Mouse (Mus musculus) midbrain, embryonic 10.5 days (tissue): Measurements from ENCODE around the gene Gpatch8. TPM values are rescaled to one million over a fixed set of nuclear protein-coding genes. Genes with fewer than 3 reads are reported as not detected.

ENCODE experiments used
- DNase-seq: peaks from one replicate; pipeline ENCODE4 v3.0.0-alpha.2; 2017; ENCODE audit warnings: low spot score
- H3K27ac ChIP-seq: fragments of 300-500 bp; sonication (generic); replicated peaks from 2 replicates; pipeline ENCODE4 v1.5.1; 2016; ENCODE audit warnings: mild to moderate bottlenecking
- H3K27me3 ChIP-seq: fragments of 300-500 bp; sonication (generic); 2 replicates; pipeline ENCODE4 v1.6.1; 2016; ENCODE audit warnings: low read depth, mild to moderate bottlenecking; ENCODE audit not compliant: poor library complexity, severe bottlenecking
- H3K36me3 ChIP-seq: fragments of 300-500 bp; sonication (generic); 2 replicates; pipeline ENCODE4 v1.6.1; 2016; ENCODE audit warnings: mild to moderate bottlenecking, moderate library complexity
- H3K4me1 ChIP-seq: fragments of 300-500 bp; sonication (generic); 2 replicates; pipeline ENCODE4 v1.6.1; 2016
- H3K4me3 ChIP-seq: fragments of 300-500 bp; sonication (generic); 2 replicates; pipeline ENCODE4 v1.5.1; 2016; ENCODE audit warnings: mild to moderate bottlenecking, moderate library complexity
- H3K9me3 ChIP-seq: fragments of 300-500 bp; sonication (generic); replicated peaks from 2 replicates; pipeline ENCODE4 v1.6.1; 2016; ENCODE audit warnings: mild to moderate bottlenecking
- WGBS: fragments of 180-500 bp; shearing (Covaris S2); methylation state at CpG from one replicate; pipeline ENCODE4 v1.1.7; 2016; 5-methylcytosine and 5-hydroxymethylcytosine counted together
- polyA plus RNA-seq: library from polyadenylated mRNA; unstranded; fragments of >200 nt; fragmentation: Nextera tagmentation; extraction: Ambion mirVana; gene quantifications from 2 replicates; pipeline ENCODE4 v1.2.1, GENCODE M21; 2016

Gpatch8 gene
- polyA plus RNA-seq, 1 experiment from 2014 or later: 65.5 TPM

GRCm38 (mm10) chr11:102440255-102440654 is 115.9 kb downstream of the Gpatch8 start:
- Histone ChIP-seq H3K4me3 (no peak overlapping the region), H3K27me3 (peaks cover 58% of the 10 kb centered on the region), H3K4me1 (peaks cover 47% of the 10 kb centered on the region), H3K27ac (no peak overlapping the region), H3K36me3 (peaks cover 88% of the 10 kb centered on the region), H3K9me3 (no peaks in the 10 kb centered on the region)
- WGBS: 88% methylated on average over 8 of the region's 8 CpGs
- no peak for DNase-seq

DNA sequence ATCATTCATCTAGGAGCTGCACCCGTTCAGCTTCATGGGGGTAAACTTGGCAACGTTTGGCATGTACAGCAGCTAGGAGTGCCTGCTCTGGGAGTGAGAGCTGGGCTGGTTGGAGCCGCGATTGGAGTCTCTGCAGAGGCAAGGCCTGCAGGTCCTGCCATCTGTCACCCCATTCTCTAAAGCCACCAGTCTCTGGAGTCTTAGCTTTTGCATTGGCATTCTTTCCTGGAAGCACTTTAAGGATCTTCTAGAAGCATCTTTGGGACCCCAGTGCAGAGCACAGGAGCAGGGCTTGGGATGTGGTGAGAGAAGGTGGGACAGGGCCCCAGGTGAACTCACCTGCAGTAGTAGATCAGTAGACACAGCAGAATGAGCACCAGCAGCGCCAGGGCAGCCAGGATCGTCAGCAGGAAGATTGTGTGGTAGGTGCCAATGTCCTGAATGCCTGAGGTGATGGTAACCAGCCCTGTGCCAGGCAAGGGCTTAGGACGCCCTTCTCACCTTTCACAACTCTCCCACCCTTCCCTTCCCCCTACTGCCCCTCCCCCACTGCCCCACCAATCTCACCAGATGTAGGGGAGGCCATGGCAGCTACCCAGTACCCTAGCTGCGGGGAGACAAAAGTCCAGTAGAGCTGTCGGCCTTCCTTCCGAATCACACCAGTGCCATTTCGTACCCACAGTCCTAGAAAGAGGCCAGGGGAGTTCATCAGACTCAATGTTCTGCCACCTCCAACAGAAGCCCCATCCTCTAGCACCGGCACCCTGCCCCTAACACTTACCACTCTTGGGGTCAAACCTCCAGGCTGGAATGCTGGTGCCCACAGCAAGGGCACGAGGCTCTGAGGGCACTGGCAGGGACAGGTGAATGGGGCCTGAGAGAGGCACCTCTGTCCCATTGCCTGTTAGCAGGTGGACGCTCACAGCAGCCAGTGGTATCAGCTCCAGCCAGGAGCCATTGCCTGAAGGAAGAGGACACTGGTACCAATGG is 116.8 kb downstream of the Gpatch8 start:
- 79% methylated on average over 14 of the region's 14 CpGs for WGBS
- H3K4me3 ChIP-seq: no peak overlapping the region
- H3K36me3 ChIP-seq: peaks cover 95% of the 10 kb centered on the region
- H3K4me1 ChIP-seq: peaks cover 38% of the 10 kb centered on the region
- no peak overlapping the region for H3K27ac ChIP-seq
- H3K27me3 ChIP-seq: peaks cover 61% of the 10 kb centered on the region
- no peak for DNase-seq
- H3K9me3 ChIP-seq: no peaks in the 10 kb centered on the region

GRCm38 (mm10) chr11:102438212-102439092 is 117.7 kb downstream of the Gpatch8 start:
- peak; percentile 92 for DNase-seq
- 7% methylated on average over 77 of the region's 77 CpGs for WGBS
- peak overlapping the region; percentile 71 for H3K27ac ChIP-seq
- no peaks in the 10 kb centered on the region for H3K9me3 ChIP-seq
- peaks cover 88% of the 10 kb centered on the region for H3K36me3 ChIP-seq
- H3K4me3 ChIP-seq: peak overlapping the region; percentile 57
- peaks cover 61% of the 10 kb centered on the region for H3K27me3 ChIP-seq
- H3K4me1 ChIP-seq: peaks cover 32% of the 10 kb centered on the region

DNA sequence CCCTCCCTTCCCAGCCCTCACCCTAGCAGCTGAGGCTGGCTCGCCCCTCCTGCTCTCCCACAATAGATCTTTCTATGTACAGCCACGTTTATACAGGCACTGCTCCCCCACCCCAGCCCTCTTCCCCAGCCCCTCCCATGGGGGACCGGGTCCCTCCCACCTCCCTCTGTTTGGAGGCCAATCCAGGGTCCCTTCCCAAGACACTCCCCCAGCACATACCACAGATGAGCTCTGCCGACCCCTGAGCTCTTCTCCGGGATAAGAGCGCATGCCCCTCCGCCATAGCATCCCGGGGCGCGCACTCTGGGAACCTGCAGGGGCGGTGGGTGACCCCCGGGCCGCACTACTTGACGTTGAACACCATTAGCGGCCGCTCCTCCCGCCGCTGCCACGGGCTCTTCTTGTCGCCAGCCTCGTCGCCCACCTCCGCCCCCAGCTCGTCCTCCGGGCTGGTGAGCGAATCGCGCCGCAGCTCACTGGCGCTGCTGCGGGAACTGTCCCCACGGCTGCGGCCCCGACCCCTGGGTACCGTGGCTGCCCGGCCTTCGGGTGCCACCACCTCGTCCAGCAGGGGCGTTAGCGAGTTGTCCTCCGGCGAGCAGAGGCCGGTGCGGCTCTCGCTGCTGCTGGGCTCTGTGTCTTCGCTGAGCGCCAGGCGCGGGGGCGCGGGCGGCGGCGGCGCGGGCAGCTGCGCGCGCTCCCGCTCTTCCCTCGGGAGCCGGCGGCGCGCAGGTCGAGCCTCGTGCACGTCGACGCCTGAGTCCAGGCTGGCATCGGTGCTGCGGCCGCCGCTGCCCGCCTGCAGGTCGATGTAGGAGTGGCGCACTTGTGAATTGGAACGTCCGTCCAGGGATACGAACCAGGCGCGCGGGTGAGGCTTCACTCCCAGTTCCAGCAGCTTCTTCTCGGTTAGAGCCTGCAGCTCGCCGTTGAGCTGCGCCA is 118.8 kb downstream of the Gpatch8 start:
- Histone ChIP-seq H3K36me3 (peaks cover 83% of the 10 kb centered on the region), H3K4me3 (peak overlapping the region; percentile 57), H3K27ac (peak overlapping the region; percentile 71), H3K4me1 (peaks cover 39% of the 10 kb centered on the region), H3K9me3 (no peaks in the 10 kb centered on the region), H3K27me3 (peaks cover 61% of the 10 kb centered on the region)
- DNase-seq: peak; percentile 78
- WGBS: 2% methylated on average over 87 of the region's 87 CpGs

DNA sequence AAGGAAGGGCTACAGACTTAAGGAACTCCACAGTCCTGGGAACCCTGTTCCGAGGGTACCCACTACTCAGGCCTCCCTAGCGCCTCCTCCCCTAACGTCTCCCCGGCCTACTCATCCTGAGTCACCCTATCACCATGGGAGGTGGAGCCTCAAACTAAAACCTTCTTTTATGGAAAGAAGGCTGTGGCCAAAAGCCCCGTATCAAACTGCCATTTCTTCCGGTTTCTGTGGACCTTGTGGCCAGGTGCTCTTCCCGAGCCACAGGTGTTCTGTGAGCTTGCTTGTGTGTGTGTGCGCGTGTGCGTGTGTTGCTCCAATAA is 119.8 kb downstream of the Gpatch8 start:
- Histone ChIP-seq H3K27me3 (peaks cover 61% of the 10 kb centered on the region), H3K36me3 (peaks cover 74% of the 10 kb centered on the region), H3K4me1 (peaks cover 45% of the 10 kb centered on the region), H3K4me3 (peak overlapping the region; percentile 2; the same call in 1 of the 2 replicates), H3K27ac (no peak overlapping the region), H3K9me3 (no peaks in the 10 kb centered on the region)
- WGBS: 85% methylated on average over 10 of the region's 10 CpGs
- DNase-seq: no peak

- H3K4me3 ChIP-seq: peak overlapping the region; percentile 2; the same call in 1 of the 2 replicates
- 93% methylated on average over 18 of the region's 18 CpGs for WGBS
- H3K9me3 ChIP-seq: no peaks in the 10 kb centered on the region
- H3K27ac ChIP-seq: no peak overlapping the region
- peaks cover 58% of the 10 kb centered on the region for H3K27me3 ChIP-seq
- H3K4me1 ChIP-seq: peaks cover 49% of the 10 kb centered on the region
- no peak for DNase-seq
- H3K36me3 ChIP-seq: peaks cover 69% of the 10 kb centered on the region
Observed at GRCm38 (mm10) chr11:102435754-102436470, 120.3 kb downstream of the Gpatch8 start.

GRCm38 (mm10) chr11:102434816-102435705 is 121.1 kb downstream of the Gpatch8 start:
- Histone ChIP-seq H3K27ac (no peak overlapping the region), H3K4me1 (peaks cover 56% of the 10 kb centered on the region), H3K4me3 (peak overlapping the region; percentile 2; the same call in 1 of the 2 replicates), H3K27me3 (peaks cover 49% of the 10 kb centered on the region), H3K36me3 (peaks cover 60% of the 10 kb centered on the region), H3K9me3 (no peaks in the 10 kb centered on the region)
- 91% methylated on average over 11 of the region's 11 CpGs for WGBS
- DNase-seq: no peak

- no peak overlapping the region for H3K27ac ChIP-seq
- peaks cover 54% of the 10 kb centered on the region for H3K36me3 ChIP-seq
- H3K27me3 ChIP-seq: peaks cover 45% of the 10 kb centered on the region
- H3K9me3 ChIP-seq: no peaks in the 10 kb centered on the region
- no peak overlapping the region for H3K4me3 ChIP-seq
- 13% methylated on average over 7 of the region's 7 CpGs for WGBS
- H3K4me1 ChIP-seq: peaks cover 63% of the 10 kb centered on the region
- peak; percentile 87 for DNase-seq
Observed at GRCm38 (mm10) chr11:102434406-102434805, 121.8 kb downstream of the Gpatch8 start.

GRCm38 (mm10) chr11:102433866-102434265 is 122.3 kb downstream of the Gpatch8 start:
- no peaks in the 10 kb centered on the region for H3K9me3 ChIP-seq
- H3K36me3 ChIP-seq: peaks cover 48% of the 10 kb centered on the region
- WGBS: 92% methylated on average over 7 of the region's 7 CpGs
- no peak overlapping the region for H3K27ac ChIP-seq
- H3K4me1 ChIP-seq: peaks cover 63% of the 10 kb centered on the region
- DNase-seq: no peak
- no peak overlapping the region for H3K4me3 ChIP-seq
- H3K27me3 ChIP-seq: peaks cover 45% of the 10 kb centered on the region

DNA sequence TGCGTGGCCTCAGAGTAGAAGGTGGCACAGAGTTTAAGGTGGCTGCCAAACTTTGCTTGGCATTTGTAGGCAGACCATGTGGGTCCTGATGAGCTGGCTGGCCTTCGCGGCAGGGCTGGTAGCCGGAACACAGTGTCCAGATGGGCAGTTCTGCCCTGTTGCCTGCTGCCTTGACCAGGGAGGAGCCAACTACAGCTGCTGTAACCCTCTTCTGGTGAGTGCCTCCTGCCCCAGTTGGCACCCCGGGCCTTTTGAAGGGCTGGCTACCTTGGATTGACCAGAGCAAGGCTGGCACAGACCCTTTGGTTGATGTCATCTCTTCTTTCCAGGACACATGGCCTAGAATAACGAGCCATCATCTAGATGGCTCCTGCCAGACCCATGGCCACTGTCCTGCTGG is 123.3 kb downstream of the Gpatch8 start:
- Histone ChIP-seq H3K27me3 (peaks cover 36% of the 10 kb centered on the region), H3K9me3 (no peaks in the 10 kb centered on the region), H3K27ac (no peak overlapping the region), H3K36me3 (peaks cover 38% of the 10 kb centered on the region), H3K4me3 (peak overlapping the region; percentile 9; the same call in 1 of the 2 replicates), H3K4me1 (peaks cover 53% of the 10 kb centered on the region)
- no peak for DNase-seq
- WGBS: 90% methylated on average over 6 of the region's 6 CpGs
